Mouse (Mus musculus) megakaryocyte, embryonic 14.5 days (primary cell): ENCODE measurements at regions not wholly inside any gene's neighbourhood (a gene's known extent, or its start where the extent isn't known, plus 50 kb on each side); places are given as distances from the start of the nearest gene placed in this dataset.

Experiments used
- FLI1 ChIP-seq: IDR thresholded peaks from 2 replicates; pipeline ENCODE4 v1.6.1; 2012; ENCODE audit warnings: low read length, inconsistent platforms, mixed read lengths
- GATA1 ChIP-seq: IDR thresholded peaks from 3 replicates; pipeline ENCODE4 v1.6.1; 2012; ENCODE audit warnings: mixed read lengths, low read length, inconsistent platforms, borderline replicate concordance

DNA sequence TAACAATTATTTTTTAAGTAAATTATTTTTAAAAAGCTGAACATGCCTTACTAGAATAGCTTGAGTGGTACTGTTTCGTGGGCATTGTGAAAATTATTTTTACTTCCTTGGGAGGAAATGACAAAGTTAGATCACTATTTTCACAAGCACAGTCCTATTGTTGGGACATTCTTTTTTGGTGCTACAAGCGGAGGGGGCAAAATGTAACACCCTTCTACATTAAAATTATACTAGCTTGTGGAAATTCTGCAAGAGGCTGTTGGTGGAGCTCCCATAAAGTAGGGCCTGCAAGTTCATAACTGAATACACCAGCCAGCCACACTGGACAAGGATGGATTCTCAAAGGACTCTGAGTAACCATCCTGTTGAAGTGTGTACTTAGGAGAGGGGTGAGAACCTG lies 313.1 kb upstream of the Eif4g2 start:
- TF ChIP-seq GATA1 (no peak), FLI1 (no peak)
